Mouse (Mus musculus): ENCODE measurements at regions not wholly inside any gene's neighbourhood (a gene's known extent, or its start where the extent isn't known, plus 50 kb on each side); places are given as distances from the start of the nearest gene placed in this dataset.
"Not testable (repeated sequence)": the region's sequence is repeated elsewhere in the genome, so short reads cannot be mapped to it uniquely, and the experiment has no call there.

- Histone ChIP-seq H3K36me3 (ENCODE audit: control insufficient read depth, insufficient read depth, low read length, poor library complexity, severe bottlenecking) (no peaks in the 10 kb centered on the region), H3K27me3 (ENCODE audit: control insufficient read depth, insufficient read depth, low read length, poor library complexity, severe bottlenecking) (no peaks in the 10 kb centered on the region; the same call in 1 of the 2 replicates)
- no peak for DNase-seq (ENCODE audit: low read depth, low spot score)
These were observed 208.2 kb upstream of the Gm10131 start for GRCm38 (mm10) chr8:34319719-34320118.

DNA sequence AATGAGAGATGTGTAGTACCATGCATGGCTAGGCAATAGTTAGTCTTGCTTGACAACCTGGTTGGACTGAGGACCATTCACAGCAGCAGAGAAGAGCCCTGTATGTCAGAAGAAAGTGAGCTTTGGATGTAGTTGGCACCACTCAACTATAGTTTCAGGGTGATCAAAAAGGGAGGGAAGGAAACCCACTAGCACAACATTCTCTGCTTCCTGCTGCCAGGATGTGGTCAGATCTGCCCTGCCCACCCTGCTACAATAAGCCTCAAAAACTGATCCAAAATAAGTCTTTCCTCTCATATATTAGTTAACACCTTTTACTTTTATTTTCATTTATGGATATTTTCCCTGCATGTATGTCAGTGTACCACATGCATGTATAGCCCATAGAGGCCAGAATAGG is 203.7 kb upstream of the Gm10131 start:
- DNase-seq (ENCODE audit: low read depth, low spot score) = no peak
- H3K27me3 ChIP-seq (ENCODE audit: control insufficient read depth, insufficient read depth, low read length, poor library complexity, severe bottlenecking) = no peaks in the 10 kb centered on the region; the same call in 1 of the 2 replicates
- no peaks in the 10 kb centered on the region for H3K36me3 ChIP-seq (ENCODE audit: control insufficient read depth, insufficient read depth, low read length, poor library complexity, severe bottlenecking)

DNA sequence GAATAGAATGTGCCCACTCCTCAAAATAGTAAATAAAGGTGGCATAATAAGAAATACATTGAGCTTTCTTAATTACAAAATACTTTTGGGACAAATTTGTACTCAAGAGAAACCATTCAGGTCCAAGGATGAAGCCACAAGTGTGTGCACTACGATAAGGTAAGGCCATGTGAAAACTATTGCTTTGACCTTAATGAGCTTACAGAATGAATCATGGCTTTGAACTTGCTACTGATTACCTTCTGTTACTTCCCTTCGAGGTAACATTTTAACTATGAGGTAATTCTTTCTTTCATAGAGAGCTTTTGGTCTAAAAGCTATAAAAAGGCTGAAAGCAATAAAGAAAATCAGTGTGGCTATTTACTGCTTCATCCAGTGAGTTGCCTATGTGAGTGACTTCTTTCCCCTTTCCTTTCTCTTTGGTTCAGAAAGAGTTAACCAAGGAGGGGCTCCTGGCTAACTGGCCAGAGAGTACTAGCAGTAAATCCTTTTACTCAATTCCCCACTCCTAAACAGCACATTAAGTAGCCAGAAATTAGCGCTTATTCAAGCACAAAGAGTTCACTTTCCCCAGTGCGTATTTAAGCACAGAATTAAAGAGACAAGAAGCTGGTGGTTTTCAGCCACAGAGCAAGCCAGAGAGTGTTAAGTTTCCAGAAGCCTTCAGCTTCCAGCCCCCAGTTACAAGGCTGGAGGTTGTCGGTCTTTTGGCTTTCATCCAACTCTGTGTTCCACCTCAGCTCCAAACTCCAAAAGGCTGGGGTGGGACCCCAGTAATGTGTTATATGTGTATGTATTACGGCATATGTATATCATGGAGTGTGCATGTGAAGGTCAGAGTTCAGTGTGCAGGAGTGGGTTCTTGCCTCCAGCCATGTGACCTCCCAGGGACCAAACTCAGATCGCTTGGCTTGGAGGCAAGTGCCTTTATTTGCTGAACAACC is 194.3 kb upstream of the Gm10131 start:
- H3K36me3 ChIP-seq (ENCODE audit: control insufficient read depth, insufficient read depth, low read length, poor library complexity, severe bottlenecking) = no peaks in the 10 kb centered on the region
- no peak for DNase-seq (ENCODE audit: low read depth, low spot score)

DNA sequence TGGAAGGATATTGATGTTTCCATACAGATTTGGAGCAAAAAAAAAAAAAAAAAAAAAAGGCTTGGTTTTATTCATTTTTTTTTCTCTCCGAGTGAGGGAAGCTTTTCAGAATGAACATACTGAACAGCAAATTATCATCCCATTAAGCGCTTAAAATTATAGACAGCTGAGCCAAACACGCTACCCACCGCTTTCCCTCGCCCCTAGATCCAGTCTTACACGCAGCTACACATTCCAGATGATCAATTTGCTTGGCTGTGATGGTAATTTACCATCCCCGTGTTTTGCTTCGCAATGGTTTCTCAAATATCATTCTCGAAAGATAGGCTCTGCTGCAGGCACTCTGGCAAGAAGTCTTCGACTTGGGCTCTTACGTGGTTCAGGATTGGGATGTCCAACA is 192.3 kb upstream of the Gm10131 start:
- H3K27me3 ChIP-seq (ENCODE audit: control insufficient read depth, insufficient read depth, low read length, poor library complexity, severe bottlenecking) = no peaks in the 10 kb centered on the region
- no peaks in the 10 kb centered on the region for H3K36me3 ChIP-seq (ENCODE audit: control insufficient read depth, insufficient read depth, low read length, poor library complexity, severe bottlenecking)
- DNase-seq (ENCODE audit: low read depth, low spot score) = no peak

More for the DNA sequence above, 194.3 kb upstream of the Gm10131 start:
- H3K27me3 ChIP-seq (ENCODE audit: control insufficient read depth, insufficient read depth, low read length, poor library complexity, severe bottlenecking) = no peaks in the 10 kb centered on the region

DNA sequence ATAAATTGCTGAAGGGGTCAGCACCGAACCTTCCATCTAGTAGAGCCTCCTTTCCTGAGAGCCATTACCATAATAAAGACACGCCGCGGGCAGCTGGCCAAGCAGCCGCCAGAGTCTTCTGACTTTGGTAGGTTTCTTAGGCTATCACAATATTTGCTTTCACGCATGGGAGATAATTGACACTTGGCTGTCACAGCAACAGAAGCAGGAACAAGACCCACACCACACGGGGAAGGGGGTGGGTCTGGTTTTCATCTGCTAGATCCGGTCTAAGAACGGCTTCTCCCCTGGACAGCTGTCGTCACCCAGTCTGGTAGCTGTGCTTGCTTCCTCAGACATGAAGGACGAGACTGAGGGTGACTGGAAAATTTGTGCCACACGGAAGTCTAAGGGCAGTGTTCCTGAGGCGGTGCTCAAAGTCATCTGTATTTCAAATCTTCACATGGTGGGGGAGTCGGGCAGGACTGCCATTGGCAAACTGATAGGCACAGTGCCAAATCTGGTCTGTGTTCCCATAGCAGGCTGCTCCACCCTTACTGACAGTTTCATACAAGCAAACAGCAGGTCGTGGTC is 188.9 kb upstream of the Gm10131 start:
- DNase-seq (ENCODE audit: low read depth, low spot score) = no peak
- Histone ChIP-seq H3K27me3 (ENCODE audit: control insufficient read depth, insufficient read depth, low read length, poor library complexity, severe bottlenecking) (no peaks in the 10 kb centered on the region), H3K36me3 (ENCODE audit: control insufficient read depth, insufficient read depth, low read length, poor library complexity, severe bottlenecking) (no peaks in the 10 kb centered on the region)

DNA sequence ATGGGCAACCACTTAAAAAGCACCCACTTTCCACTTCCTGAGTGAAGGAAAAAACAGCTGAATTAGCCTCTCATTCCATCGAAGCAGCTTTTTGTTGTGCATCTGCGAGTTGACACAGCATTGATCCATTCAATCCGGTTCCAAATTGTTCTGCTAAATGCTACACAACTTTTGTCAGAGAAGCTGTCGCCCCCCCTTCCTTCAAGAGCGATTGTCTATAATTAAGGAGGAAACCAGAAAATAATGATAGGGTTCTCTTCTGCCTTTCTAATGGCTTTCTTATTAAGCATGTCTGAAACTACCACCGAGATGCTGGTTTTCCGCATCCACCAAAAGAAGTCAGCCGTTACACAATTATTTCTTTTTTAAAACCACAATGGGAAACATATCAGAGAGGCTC is 183.2 kb upstream of the Gm10131 start:
- H3K36me3 ChIP-seq (ENCODE audit: control insufficient read depth, insufficient read depth, low read length, poor library complexity, severe bottlenecking) = no peaks in the 10 kb centered on the region
- DNase-seq (ENCODE audit: low read depth, low spot score) = no peak
- H3K27me3 ChIP-seq (ENCODE audit: control insufficient read depth, insufficient read depth, low read length, poor library complexity, severe bottlenecking) = no peaks in the 10 kb centered on the region

DNA sequence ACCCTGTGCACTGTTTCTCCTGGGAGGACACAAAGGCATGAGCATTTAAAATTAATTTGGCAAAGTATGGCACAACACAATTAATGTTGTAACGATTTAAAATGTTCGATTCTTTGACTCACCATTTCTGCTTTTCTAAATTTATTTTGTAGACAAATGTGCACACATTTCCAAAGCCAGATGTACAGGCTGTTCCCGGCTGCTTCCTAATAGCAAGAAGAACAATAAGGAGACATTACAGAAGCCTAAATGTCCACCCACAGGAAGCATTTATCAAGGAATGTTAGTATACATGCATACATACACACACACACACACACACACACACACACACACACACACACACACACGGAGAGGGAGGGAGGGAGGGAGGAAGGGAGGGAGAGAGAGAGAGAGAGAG is 179.1 kb upstream of the Gm10131 start:
- no peak for DNase-seq (ENCODE audit: low read depth, low spot score)
- H3K27me3 ChIP-seq (ENCODE audit: control insufficient read depth, insufficient read depth, low read length, poor library complexity, severe bottlenecking) = no peaks in the 10 kb centered on the region
- no peaks in the 10 kb centered on the region for H3K36me3 ChIP-seq (ENCODE audit: control insufficient read depth, insufficient read depth, low read length, poor library complexity, severe bottlenecking)

- Histone ChIP-seq H3K36me3 (ENCODE audit: control insufficient read depth, insufficient read depth, low read length, poor library complexity, severe bottlenecking) (no peaks in the 10 kb centered on the region), H3K27me3 (ENCODE audit: control insufficient read depth, insufficient read depth, low read length, poor library complexity, severe bottlenecking) (no peaks in the 10 kb centered on the region)
- no peak for DNase-seq (ENCODE audit: low read depth, low spot score)
These were observed 176.3 kb upstream of the Gm10131 start for GRCm38 (mm10) chr8:34287801-34288200.

DNA sequence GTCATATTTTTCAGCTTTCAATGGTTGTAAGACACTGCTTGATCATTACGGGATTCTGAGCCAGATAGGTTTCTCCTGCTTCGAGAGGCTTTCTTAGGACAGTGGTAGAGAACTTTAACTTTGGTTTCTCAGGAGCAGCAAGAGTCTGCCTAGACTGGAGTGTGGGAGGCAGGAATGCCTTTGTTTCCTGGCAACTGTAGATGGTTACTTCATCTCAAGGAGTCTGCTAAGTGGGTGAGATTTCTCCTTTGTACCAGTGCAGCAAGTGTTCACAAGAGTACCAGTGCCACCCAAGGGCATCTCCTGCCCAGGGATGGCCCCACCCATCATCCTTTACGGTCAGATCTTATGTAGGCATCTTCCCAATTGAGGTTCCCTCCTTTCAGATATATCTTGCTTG is 173.0 kb upstream of the Gm10131 start:
- Histone ChIP-seq H3K36me3 (ENCODE audit: control insufficient read depth, insufficient read depth, low read length, poor library complexity, severe bottlenecking) (no peaks in the 10 kb centered on the region), H3K27me3 (ENCODE audit: control insufficient read depth, insufficient read depth, low read length, poor library complexity, severe bottlenecking) (no peaks in the 10 kb centered on the region)
- no peak for DNase-seq (ENCODE audit: low read depth, low spot score)

DNA sequence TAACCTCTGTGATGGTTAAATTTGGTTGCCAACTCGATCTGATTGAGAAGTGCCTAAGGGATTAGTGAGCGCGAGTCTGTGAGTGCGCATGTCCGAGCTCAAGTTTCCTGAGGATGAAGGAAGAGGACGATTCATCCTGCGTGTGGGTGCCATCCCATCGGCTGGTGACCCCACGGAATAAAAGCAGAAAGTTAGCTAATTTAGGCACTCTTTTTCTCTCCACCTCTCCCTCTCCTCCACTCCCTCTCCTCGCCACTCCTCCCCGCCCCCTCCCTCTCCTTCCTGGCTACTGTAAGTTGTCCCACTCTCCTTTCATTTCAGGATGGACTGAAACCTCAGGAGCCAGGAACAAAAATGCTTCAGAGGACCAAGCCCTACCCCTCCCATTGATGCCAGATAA is 168.9 kb upstream of the Gm10131 start:
- no peaks in the 10 kb centered on the region for H3K27me3 ChIP-seq (ENCODE audit: control insufficient read depth, insufficient read depth, low read length, poor library complexity, severe bottlenecking)
- DNase-seq (ENCODE audit: low read depth, low spot score) = no peak
- no peaks in the 10 kb centered on the region for H3K36me3 ChIP-seq (ENCODE audit: control insufficient read depth, insufficient read depth, low read length, poor library complexity, severe bottlenecking)

- no peaks in the 10 kb centered on the region for H3K36me3 ChIP-seq (ENCODE audit: control insufficient read depth, insufficient read depth, low read length, poor library complexity, severe bottlenecking)
- H3K27me3 ChIP-seq (ENCODE audit: control insufficient read depth, insufficient read depth, low read length, poor library complexity, severe bottlenecking) = no peaks in the 10 kb centered on the region
- DNase-seq (ENCODE audit: low read depth, low spot score) = no peak
These were observed 164.6 kb upstream of the Gm10131 start for GRCm38 (mm10) chr8:34275977-34276660.

DNA sequence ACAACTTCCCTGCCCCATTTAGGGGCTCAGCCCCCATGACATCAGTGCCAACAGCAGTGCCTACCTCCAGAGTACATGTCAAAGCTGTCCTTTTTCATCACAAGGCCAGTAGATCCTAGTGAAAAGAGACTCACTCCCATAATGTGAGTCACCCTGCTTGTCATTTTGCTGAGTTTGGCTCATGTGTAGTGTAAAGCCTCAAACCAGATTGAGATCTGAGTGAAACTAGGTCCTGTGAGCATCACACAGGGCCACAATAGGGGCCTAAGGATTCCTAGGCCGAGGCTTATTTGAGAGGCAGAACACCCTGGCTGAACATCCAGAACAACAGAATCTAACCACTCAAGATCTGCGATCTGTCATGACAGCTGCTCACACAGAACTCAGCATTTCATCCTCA is 163.3 kb upstream of the Gm10131 start:
- H3K27me3 ChIP-seq (ENCODE audit: control insufficient read depth, insufficient read depth, low read length, poor library complexity, severe bottlenecking); H3K36me3 ChIP-seq (ENCODE audit: control insufficient read depth, insufficient read depth, low read length, poor library complexity, severe bottlenecking); DNase-seq (ENCODE audit: low read depth, low spot score): not testable (repeated sequence)

DNA sequence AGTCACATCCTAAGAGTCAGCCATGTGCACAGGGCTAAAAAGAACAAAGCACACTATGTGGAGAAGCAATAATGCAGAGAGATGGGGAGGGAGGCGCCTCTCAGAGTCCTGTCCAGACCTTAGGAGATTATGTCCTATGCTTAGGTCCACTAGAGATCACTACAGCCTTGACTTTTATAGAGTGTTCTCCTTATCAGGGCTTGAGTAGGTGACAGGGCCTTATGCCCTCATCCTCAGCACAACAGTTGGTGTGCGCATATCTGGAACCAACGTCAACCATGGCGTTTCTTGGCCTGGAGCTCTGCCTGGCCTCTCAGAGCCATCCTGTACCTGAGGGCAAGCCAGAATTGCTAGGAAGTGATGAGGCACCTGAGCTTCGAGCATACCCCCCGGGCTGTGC is 162.6 kb upstream of the Gm10131 start:
- no peaks in the 10 kb centered on the region for H3K36me3 ChIP-seq (ENCODE audit: control insufficient read depth, insufficient read depth, low read length, poor library complexity, severe bottlenecking)
- DNase-seq (ENCODE audit: low read depth, low spot score) = no peak
- H3K27me3 ChIP-seq (ENCODE audit: control insufficient read depth, insufficient read depth, low read length, poor library complexity, severe bottlenecking) = no peaks in the 10 kb centered on the region

GRCm38 (mm10) chr8:34269848-34270247 is 158.3 kb upstream of the Gm10131 start:
- H3K27me3 ChIP-seq (ENCODE audit: control insufficient read depth, insufficient read depth, low read length, poor library complexity, severe bottlenecking) = no peaks in the 10 kb centered on the region
- no peaks in the 10 kb centered on the region for H3K36me3 ChIP-seq (ENCODE audit: control insufficient read depth, insufficient read depth, low read length, poor library complexity, severe bottlenecking)
- DNase-seq (ENCODE audit: low read depth, low spot score) = no peak

All from splenic B cell, adult 2 months (primary cell).